Mouse (Mus musculus) left cerebral cortex, postnatal 14 days (tissue): ENCODE results near the gene St3gal6. TPM values are rescaled to one million over a fixed set of nuclear protein-coding genes. Genes with fewer than 3 reads are reported as not detected.
A peak's percentile ranks its signal among the peaks of the same experiment; 100 is the strongest.

Source experiments
- DNase-seq, 2 experiments: peaks; one replicate each; pipeline ENCODE4 v3.0.0; 2021 to 2022; ENCODE audit warnings: low spot score in 2 of 2, mixed read lengths in 1 of 2
- intact Hi-C: fragments of 180-260 bp; cut with DNase I; formaldehyde crosslinking; loops from one replicate; pipeline ENCODE4 v1.15.1; 2025
- total RNA-seq, 2 experiments: library from RNA; stranded (reverse); gene quantifications; 2 replicates each; pipeline ENCODE4 v1.2.3; 2021

The St3gal6 gene
- total RNA-seq, 2 experiments from 2014 or later = 25.1 to 27.2 TPM

- intact Hi-C loops = loop anchor here (5.0 to 10.0 kb wide), 3 partner anchors 41 to 102 kb away; no protein-coding TSS in a partner anchor
- DNase-seq = peak; percentile 37 to 59
These were observed 791 bp downstream of the St3gal6 start for GRCm38 (mm10) chr16:58523044-58523859.

GRCm38 (mm10) chr16:58522677-58523043 is 1.4 kb downstream of the St3gal6 start:
- DNase-seq = no peak
- intact Hi-C loops = loop anchor here (5.0 to 10.0 kb wide), 3 partner anchors 40 to 102 kb away; no protein-coding TSS in a partner anchor

GRCm38 (mm10) chr16:58521900-58522299 is 2.1 kb downstream of the St3gal6 start:
- intact Hi-C loops = loop anchor here (5.0 to 10.0 kb wide), 3 partner anchors 40 to 103 kb away; no protein-coding TSS in a partner anchor
- DNase-seq = no peak

- intact Hi-C loops = loop anchor here (5.0 to 10.0 kb wide), 3 partner anchors 39 to 104 kb away; no protein-coding TSS in a partner anchor
- DNase-seq = no peak
These were observed 2.9 kb downstream of the St3gal6 start for GRCm38 (mm10) chr16:58521182-58521581.

GRCm38 (mm10) chr16:58520457-58520856 is 3.6 kb downstream of the St3gal6 start:
- no peak for DNase-seq
- intact Hi-C loops = loop anchor here (5.0 to 10.0 kb wide), 3 partner anchors 38 to 104 kb away; no protein-coding TSS in a partner anchor

GRCm38 (mm10) chr16:58519650-58520073 is 4.4 kb downstream of the St3gal6 start:
- intact Hi-C loops = loop anchor here (5.0 to 10.0 kb wide), 3 partner anchors 37 to 105 kb away; no protein-coding TSS in a partner anchor
- DNase-seq = no peak

- intact Hi-C loops = no loop called here
- DNase-seq = no peak
These were observed 6.9 kb downstream of the St3gal6 start for GRCm38 (mm10) chr16:58516960-58517798.

GRCm38 (mm10) chr16:58516161-58516560 is 7.9 kb downstream of the St3gal6 start:
- intact Hi-C loops = no loop called here
- no peak for DNase-seq

- no peak for DNase-seq
- intact Hi-C loops = no loop called here
These were observed 9.5 kb downstream of the St3gal6 start for GRCm38 (mm10) chr16:58514565-58514964.

- no peak for DNase-seq
- intact Hi-C loops = no loop called here
These were observed 10.3 kb downstream of the St3gal6 start for GRCm38 (mm10) chr16:58513755-58514154.

- intact Hi-C loops = no loop called here
These were observed 11.2 kb downstream of the St3gal6 start for GRCm38 (mm10) chr16:58512887-58513286.

GRCm38 (mm10) chr16:58512181-58512761 is 11.8 kb downstream of the St3gal6 start:
- intact Hi-C loops = no loop called here
- DNase-seq = no peak

More at GRCm38 (mm10) chr16:58512887-58513286, 11.2 kb downstream of the St3gal6 start:
- no peak for DNase-seq

GRCm38 (mm10) chr16:58504945-58505344 is 19.1 kb downstream of the St3gal6 start:
- no peak for DNase-seq
- intact Hi-C loops = no loop called here

- intact Hi-C loops = no loop called here
These were observed 21.5 kb downstream of the St3gal6 start for GRCm38 (mm10) chr16:58502566-58502965.

GRCm38 (mm10) chr16:58501760-58502301 is 22.2 kb downstream of the St3gal6 start:
- intact Hi-C loops = no loop called here
- DNase-seq = peak in 1 of 2 experiments; percentile 43

More at GRCm38 (mm10) chr16:58502566-58502965, 21.5 kb downstream of the St3gal6 start:
- no peak for DNase-seq

- intact Hi-C loops = no loop called here
- no peak for DNase-seq
These were observed 24.4 kb downstream of the St3gal6 start for GRCm38 (mm10) chr16:58499650-58500049.

GRCm38 (mm10) chr16:58499172-58499584 is 24.9 kb downstream of the St3gal6 start:
- no peak for DNase-seq
- intact Hi-C loops = no loop called here

- intact Hi-C loops = no loop called here
- peak in 1 of 2 experiments; percentile 33 for DNase-seq
These were observed 25.9 kb downstream of the St3gal6 start for GRCm38 (mm10) chr16:58497886-58498713.
